In genomic region chr2:167162516-167163021, GRCm38 (mm10) we compare ENCODE assay signal across 10 mouse cellular contexts. TPM values are rescaled to one million over a fixed set of nuclear protein-coding genes. Genes with fewer than 3 reads are reported as not detected.
A peak's percentile ranks its signal among the peaks of the same experiment; 100 is the strongest.
DNase-seq lines count a peak whose midpoint lies in the region; ATAC-seq lines count a peak whose summit lies in the region.
"Had no signal": no experiment of that assay in that cellular context is flagged by ENCODE, and none has a peak within 500 bp of the region (broad histone marks: within the 10 kb centered on the region; RNA-seq: fewer than 3 reads in every experiment).

No protein-coding gene starts in this region.

- no peaks in the 10 kb centered on the region for H3K4me1 ChIP-seq in hindbrain, embryonic 14.5 days (replicated peaks; ENCODE audit: control insufficient read depth, insufficient read depth, low read length)
- H3K4me1 ChIP-seq in hindbrain, embryonic 16.5 days (ENCODE audit: control insufficient read depth, insufficient read depth, low read depth, low read length): no peaks in the 10 kb centered on the region; the same call in 1 of the 2 replicates
- H3K4me1 ChIP-seq in kidney, embryonic 15.5 days: peaks cover 16% of the 10 kb centered on the region

- H3K36me3 ChIP-seq in hindbrain, embryonic 14.5 days (replicated peaks; ENCODE audit: control insufficient read depth, insufficient read depth): no peaks in the 10 kb centered on the region
- H3K36me3 ChIP-seq in hindbrain, embryonic 16.5 days (ENCODE audit: control insufficient read depth, insufficient read depth, low read length): no peaks in the 10 kb centered on the region
- no peaks in the 10 kb centered on the region for H3K36me3 ChIP-seq in kidney, embryonic 15.5 days
- H3K36me3 ChIP-seq: embryonic facial prominence, embryonic 12.5 days; neural tube, embryonic 13.5 days had no signal

- no peaks in the 10 kb centered on the region for H3K9me3 ChIP-seq in hindbrain, embryonic 14.5 days (ENCODE audit: control insufficient read depth, low read length)
- no peaks in the 10 kb centered on the region for H3K9me3 ChIP-seq in hindbrain, embryonic 16.5 days (ENCODE audit: control insufficient read depth, low read length)
- no peaks in the 10 kb centered on the region for H3K9me3 ChIP-seq in kidney, embryonic 15.5 days (replicated peaks)
- H3K9me3 ChIP-seq: embryonic facial prominence, embryonic 12.5 days; neural tube, embryonic 13.5 days had no signal

- no peak for ATAC-seq in hindbrain, embryonic 14.5 days (ENCODE audit: low FRiP score)
- ATAC-seq in hindbrain, embryonic 16.5 days: no peak; the same call in 1 of the 2 replicates
- no peak for ATAC-seq in kidney, embryonic 15.5 days (replicated peaks; ENCODE audit: low FRiP score)
- no peak for ATAC-seq in inflammation-experienced regulatory T-cells, adult 6 months

- H3K9ac ChIP-seq in hindbrain, embryonic 14.5 days: no peak overlapping the region
- no peak overlapping the region for H3K9ac ChIP-seq in hindbrain, embryonic 16.5 days (ENCODE audit: low read depth, low read length)
- no peak overlapping the region for H3K9ac ChIP-seq in kidney, embryonic 15.5 days
- H3K9ac ChIP-seq: embryonic facial prominence, embryonic 12.5 days; neural tube, embryonic 13.5 days had no signal

- no peak overlapping the region for H3K4me3 ChIP-seq in hindbrain, embryonic 14.5 days (replicated peaks; ENCODE audit: low read length)
- H3K4me3 ChIP-seq in hindbrain, embryonic 16.5 days (ENCODE audit: low read length): no peak overlapping the region
- H3K4me3 ChIP-seq in kidney, embryonic 15.5 days (replicated peaks): no peak overlapping the region
- H3K4me3 ChIP-seq: embryonic facial prominence, embryonic 12.5 days; neural tube, embryonic 13.5 days had no signal

- no peak overlapping the region for H3K4me2 ChIP-seq in hindbrain, embryonic 14.5 days (replicated peaks)
- no peak overlapping the region for H3K4me2 ChIP-seq in hindbrain, embryonic 16.5 days (ENCODE audit: low read length)
- H3K4me2 ChIP-seq in kidney, embryonic 15.5 days: no peak overlapping the region
- H3K4me2 ChIP-seq: embryonic facial prominence, embryonic 12.5 days; neural tube, embryonic 13.5 days had no signal

- DNase-seq in hindbrain, embryonic 14.5 days (ENCODE audit: low spot score): peak; percentile 38
- DNase-seq in urinary bladder, postnatal 25 days (ENCODE audit: low spot score): peak; percentile 9
- DNase-seq in urinary bladder, postnatal 10 days (ENCODE audit: low spot score): no peak
- peak; percentile 44 to 67 for DNase-seq in urinary bladder, postnatal 4 days (ENCODE audit: low spot score in 2 of 2)
- no peak for DNase-seq in thymus, postnatal 36 days

- H3K27me3 ChIP-seq in hindbrain, embryonic 14.5 days (ENCODE audit: control insufficient read depth, insufficient read depth, low read length): no peaks in the 10 kb centered on the region
- H3K27me3 ChIP-seq in hindbrain, embryonic 16.5 days (replicated peaks; ENCODE audit: control insufficient read depth, insufficient read depth, low read length): no peaks in the 10 kb centered on the region
- no peaks in the 10 kb centered on the region for H3K27me3 ChIP-seq in kidney, embryonic 15.5 days
- H3K27me3 ChIP-seq: embryonic facial prominence, embryonic 12.5 days; neural tube, embryonic 13.5 days had no signal

- no peak overlapping the region for H3K27ac ChIP-seq in hindbrain, embryonic 14.5 days
- no peak overlapping the region for H3K27ac ChIP-seq in hindbrain, embryonic 16.5 days (ENCODE audit: low read depth, low read length)
- peak overlapping the region; percentile 15; the same call in 1 of the 2 replicates for H3K27ac ChIP-seq in kidney, embryonic 15.5 days
- H3K27ac ChIP-seq: embryonic facial prominence, embryonic 12.5 days; neural tube, embryonic 13.5 days had no signal

- WGBS in hindbrain, embryonic 14.5 days: 68% methylated on average over 10 of the region's 10 CpGs
- WGBS in hindbrain, embryonic 16.5 days: 53% methylated on average over 10 of the region's 10 CpGs
- 53% methylated on average over 10 of the region's 10 CpGs for WGBS in kidney, embryonic 15.5 days

RNA-seq across cellular contexts. Expression of gene Kcnb1, which starts 27.4 kb away (rescaled TPM):
- polyA plus RNA-seq in hindbrain, embryonic 14.5 days (2014; fragmentation: Nextera tagmentation; extraction: Ambion mirVana): 3.5 and 3.9 TPM in 2 replicates
- 3.2 TPM in 2 replicates for polyA plus RNA-seq in hindbrain, embryonic 16.5 days (2015; fragmentation: Nextera tagmentation; extraction: Ambion mirVana)
- polyA plus RNA-seq in kidney, embryonic 15.5 days (2015; fragmentation: Nextera tagmentation; extraction: Ambion mirVana): 0.95 and 1.9 TPM in 2 replicates
- 1 to 10 TPM in 1 of 3 experiments, under 1 TPM in 2; 0.87 to 1.1 (median 0.88) TPM for polyA plus RNA-seq in inflammation-experienced regulatory T-cells, adult 6 months (2017; shearing (Covaris generic))

Comparison
In these comparisons a context has a peak if more than half of its experiments do, and no peak if none do; other contexts are left out.
1. DNase-seq: peak in hindbrain, embryonic 14.5 days (single experiment), urinary bladder, postnatal 25 days (single experiment) and urinary bladder, postnatal 4 days (2 of 2); none in urinary bladder, postnatal 10 days (single experiment) and thymus, postnatal 36 days (0 of 2).